Mouse (Mus musculus) kidney, adult 9 months (tissue): ENCODE measurements around the gene 1110051M20Rik.

Experiments used
- DNase-seq: peaks from one replicate; pipeline ENCODE4 v3.0.0; 2022

The 1110051M20Rik gene

DNA sequence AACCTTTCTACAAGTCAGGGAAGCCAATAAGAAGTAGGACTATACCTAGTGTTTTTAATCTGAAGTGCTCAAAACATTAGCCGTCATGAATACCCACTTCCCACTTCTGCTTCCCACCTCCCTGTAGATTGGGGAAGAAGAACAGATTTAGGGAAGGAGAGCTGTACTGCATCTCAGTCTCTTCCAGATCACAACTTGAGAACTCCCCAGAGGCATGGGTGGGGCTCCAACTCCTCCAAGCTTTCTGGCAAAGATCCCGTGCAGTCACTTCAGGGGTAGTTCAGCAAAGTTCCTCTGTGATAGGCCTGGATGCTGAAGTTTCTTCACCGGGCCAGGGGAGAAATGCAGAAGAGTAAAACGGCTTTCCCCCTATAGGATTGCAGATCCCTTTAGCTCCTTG, 109.4 kb downstream of the 1110051M20Rik start:
- no peak for DNase-seq

- DNase-seq, result no peak
Observed at GRCm38 (mm10) chr2:91331051-91331843, 113.3 kb downstream of the 1110051M20Rik start.

GRCm38 (mm10) chr2:91329996-91330738, 114.3 kb downstream of the 1110051M20Rik start:
- no peak for DNase-seq

DNA sequence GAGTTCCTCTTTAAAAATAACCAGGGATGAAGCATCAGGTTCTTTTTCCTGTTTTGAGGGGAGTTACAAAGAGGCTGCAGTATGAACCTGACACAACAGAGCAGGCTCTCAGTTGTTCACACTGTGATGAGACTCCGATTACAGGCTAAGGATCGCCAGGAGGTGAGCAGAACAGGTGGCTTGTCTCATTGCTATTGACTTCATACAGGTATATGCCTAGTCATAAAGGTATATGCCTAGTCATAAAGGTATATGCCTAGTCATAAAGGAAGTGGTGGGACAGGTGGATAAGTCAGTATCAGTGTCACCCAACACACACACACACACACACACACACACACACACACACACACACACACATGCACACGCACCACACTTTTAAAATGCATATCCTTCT, 115.8 kb downstream of the 1110051M20Rik start:
- no peak for DNase-seq

DNA sequence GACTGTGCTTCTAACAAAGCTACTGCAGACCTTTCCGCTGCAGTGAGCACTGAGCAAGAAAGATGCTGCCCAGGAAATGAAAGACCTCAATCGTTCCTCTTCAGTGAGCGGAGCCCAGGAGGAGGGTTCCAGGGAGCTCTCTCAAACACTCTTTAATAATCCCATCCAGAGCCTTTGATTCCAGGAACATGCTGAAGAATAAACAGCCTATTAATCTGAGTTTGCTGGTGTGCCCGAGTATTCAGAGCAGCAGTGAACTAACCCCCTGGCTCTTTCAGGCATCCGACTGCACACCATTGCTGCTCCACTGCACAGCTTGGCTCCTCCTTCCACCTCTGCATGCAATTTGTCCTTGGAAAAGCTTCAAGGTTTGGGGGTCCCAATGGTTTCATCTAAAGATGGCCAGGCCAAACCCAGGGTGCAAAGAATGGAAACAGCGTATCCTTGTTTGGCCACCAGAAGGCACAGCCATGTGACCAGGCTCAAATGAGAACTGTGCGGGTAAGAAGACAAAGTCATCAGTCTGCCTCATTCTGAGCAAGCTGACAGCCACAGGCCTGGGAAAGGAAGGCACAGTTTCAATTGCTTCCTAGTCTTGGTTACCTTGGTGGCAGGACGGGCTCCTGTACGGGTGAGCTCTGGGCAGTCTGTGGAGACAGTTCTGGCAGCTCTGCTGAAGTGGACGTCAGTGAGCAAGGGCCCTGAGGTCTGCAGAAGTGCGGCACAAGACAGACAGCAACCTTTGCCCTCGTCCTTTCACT, 116.4 kb downstream of the 1110051M20Rik start:
- DNase-seq, result peak; percentile 63

DNA sequence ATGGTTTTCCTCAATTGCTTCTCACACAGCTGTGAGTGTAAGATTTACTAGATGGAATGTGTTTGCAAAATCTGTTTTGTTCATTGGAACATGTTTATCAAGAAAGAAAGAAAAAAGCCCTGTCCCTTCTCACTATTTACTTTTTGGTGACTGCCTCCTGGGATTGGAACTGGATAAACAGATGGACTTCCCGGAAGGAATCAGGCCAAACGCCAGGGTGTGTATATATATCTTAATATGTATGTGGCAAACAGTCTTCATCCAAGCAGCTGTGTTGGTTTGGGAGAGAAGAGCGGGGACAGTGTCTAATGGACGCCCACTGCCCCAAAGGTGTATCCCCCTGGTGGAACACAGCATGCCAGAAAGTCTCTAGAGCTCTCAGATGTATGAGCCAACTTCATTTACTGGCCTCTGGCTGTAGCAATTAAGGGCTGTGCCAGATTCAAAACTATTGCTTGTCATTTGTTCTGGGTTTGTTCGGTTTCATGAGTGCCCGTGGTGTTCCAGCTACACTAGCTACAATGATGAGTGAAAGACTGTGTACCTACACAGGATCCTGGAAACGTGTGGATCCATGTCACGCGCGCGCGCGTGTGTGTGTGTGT, 117.7 kb downstream of the 1110051M20Rik start:
- DNase-seq, result no peak

- DNase-seq, result no peak
Observed at GRCm38 (mm10) chr2:91324761-91325421, 119.6 kb downstream of the 1110051M20Rik start.

DNA sequence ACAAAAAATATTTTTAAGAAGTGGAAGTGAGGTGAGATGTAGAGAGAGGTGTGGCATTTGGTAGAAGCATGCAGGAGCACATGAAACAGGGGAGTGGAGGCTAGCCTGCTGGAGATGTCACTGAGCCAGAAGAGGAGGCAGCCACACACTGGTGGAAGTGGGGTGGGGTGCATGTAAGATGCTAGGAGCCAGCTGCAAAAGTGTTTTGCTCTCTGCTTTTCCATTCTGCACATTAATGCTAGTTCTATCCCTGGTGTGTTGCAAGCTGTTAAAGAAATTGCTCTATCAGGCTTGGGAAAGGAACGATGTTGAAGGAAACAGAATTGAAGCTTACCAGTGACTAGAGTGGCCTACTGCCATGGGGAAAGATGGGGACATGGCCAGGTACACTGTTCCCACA, 120.2 kb downstream of the 1110051M20Rik start:
- no peak for DNase-seq

- DNase-seq, result no peak
Observed at GRCm38 (mm10) chr2:91322490-91322889, 122.0 kb downstream of the 1110051M20Rik start.

GRCm38 (mm10) chr2:91321923-91322322, 122.6 kb downstream of the 1110051M20Rik start:
- no peak for DNase-seq

GRCm38 (mm10) chr2:91320559-91321529, 123.7 kb downstream of the 1110051M20Rik start:
- no peak for DNase-seq

DNA sequence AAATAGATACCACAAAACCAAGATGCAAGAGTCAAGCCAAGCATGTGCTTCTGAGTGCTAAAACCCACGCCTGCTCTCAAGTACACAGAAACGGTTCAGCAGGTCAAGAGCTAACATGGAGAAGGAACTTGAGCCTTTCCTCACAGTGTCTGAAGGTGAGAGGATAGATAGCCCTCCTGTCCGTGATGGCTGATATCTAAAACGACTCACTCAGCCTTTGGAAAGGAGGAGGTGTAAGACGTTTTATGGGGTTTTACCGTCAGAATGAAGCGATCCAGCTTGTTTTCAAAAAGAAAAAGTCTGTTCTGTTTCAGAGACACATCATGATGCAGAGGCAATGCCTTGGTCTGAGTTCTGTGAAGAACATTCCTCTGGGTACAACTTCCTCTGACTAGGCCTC, 130.3 kb downstream of the 1110051M20Rik start:
- DNase-seq, result no peak

- no peak for DNase-seq
Observed at GRCm38 (mm10) chr2:91312578-91313311, 131.8 kb downstream of the 1110051M20Rik start.

DNA sequence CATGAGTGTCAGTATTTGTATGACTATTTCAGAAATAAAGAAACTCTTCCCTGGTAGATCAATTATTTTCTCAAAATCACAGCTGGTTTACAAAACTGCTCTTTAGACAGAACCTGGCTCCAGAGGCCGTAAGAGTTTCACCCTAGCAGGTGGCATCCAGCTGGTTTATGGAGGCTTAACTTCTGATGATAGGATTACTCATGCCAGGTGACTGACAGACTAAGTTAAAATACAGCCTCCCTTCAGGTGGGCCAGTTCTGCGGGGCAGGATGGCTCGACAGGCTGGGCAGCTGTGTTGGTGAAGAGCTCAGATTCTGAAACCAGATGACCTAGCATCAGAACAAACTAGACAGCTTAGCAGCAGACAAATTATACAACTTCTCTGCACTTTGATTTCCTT, 135.0 kb downstream of the 1110051M20Rik start:
- no peak for DNase-seq

GRCm38 (mm10) chr2:91308680-91309079, 135.8 kb downstream of the 1110051M20Rik start:
- DNase-seq, result no peak

DNA sequence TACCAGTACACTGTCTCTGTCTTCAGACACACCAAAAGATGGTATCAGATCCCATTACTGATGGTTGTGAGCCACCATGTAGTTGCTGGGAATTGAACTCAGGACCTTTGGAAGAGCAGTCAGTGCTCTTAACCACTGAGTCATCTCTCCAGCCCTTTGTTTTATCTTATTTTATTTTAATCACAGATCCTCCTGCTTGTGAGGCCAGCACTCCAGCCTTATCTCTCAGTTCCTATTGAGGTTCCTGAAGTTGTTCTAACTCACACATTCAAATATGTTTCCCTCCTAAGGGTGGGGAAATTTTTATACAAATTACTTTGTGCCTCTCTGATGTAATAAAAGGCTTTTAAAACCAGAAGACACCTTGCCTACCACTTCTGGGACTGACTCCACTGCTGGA, 137.9 kb downstream of the 1110051M20Rik start:
- DNase-seq, result no peak

GRCm38 (mm10) chr2:91305926-91306325, 138.6 kb downstream of the 1110051M20Rik start:
- no peak for DNase-seq

- DNase-seq, result no peak
Observed at GRCm38 (mm10) chr2:91302845-91303244, 141.7 kb downstream of the 1110051M20Rik start.

DNA sequence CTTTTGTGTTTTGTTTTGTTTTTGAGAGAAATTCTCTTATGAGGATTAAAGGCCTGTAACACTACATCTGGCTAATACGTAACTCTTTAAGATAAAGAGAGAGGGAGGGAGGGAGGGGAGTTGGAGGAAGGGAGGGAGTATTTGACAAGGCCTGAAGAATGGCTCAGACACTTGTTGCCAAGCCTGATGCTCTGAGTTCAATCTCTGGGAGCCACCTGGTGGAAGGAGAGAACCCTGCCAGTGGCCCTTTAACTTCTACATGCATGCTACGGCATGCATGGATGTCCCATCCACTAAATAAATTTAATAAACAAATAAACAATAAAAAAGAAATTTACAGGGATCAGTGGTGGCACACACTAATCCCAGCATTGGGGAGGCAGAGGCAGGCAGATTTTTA, 142.7 kb downstream of the 1110051M20Rik start:
- DNase-seq, result no peak

DNA sequence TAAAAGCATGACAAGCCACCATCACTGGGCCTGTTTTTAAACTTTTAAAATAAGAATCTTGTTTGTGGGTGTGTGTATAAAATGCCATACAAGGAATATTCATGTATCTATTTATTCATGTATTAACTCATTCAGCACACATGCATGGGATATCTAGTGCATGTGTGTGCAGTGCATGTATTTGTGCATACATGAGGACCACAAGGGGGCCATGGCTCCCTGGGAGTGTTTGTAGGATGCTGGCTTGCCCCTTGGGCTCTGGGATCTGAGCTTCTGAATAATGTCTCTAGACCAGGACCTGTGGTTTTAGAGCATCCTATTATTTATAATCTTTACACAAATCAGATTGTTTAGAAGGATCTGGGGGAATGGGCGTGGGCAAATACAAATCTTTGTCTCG, 143.7 kb downstream of the 1110051M20Rik start:
- DNase-seq, result no peak

DNA sequence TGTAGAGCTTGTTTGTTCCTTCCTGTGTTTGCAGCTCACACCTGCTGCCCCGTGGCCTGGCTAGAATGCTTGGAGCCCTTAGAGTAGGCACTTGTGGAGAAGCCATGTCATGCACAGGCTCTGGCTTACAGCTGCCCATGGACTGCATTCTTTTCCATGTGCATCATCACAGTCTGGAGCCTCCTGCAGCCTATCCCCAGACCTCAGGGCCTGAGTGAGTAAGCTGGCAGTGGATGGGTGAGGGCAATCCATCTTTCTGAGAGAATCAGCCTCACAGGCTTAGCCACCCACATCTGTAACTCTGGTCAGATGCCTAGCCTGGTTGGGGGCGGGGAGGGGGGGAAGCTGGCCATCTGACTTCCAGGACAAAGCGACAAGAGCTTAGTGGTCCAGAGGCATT, 145.3 kb downstream of the 1110051M20Rik start:
- no peak for DNase-seq
